Mouse (Mus musculus) CH12.LX (cell line): ENCODE measurements around the gene Rgs5.

Experiments
- CTCF ChIP-seq, 2 experiments: IDR thresholded peaks in 1 of 2; conservative IDR thresholded peaks in 1 of 2; 2 replicates each; pipeline ENCODE4 v1.5.1; 2011 to 2012; ENCODE audit warnings: low read depth in 2 of 2, low read length in 2 of 2, improper control_type of control experiment in 1 of 2, inconsistent platforms in 1 of 2, mild to moderate bottlenecking in 1 of 2, moderate library complexity in 1 of 2
- EP300 ChIP-seq: IDR thresholded peaks from 2 replicates; pipeline ENCODE4 v1.6.1; 2011; ENCODE audit warnings: low read length, improper control_type of control experiment
- NRF1 ChIP-seq: IDR thresholded peaks from 2 replicates; pipeline ENCODE4 v1.6.1; 2014; ENCODE audit warnings: low read depth, mild to moderate bottlenecking, inconsistent platforms, low read length, improper control_type of control experiment, moderate library complexity
- UBTF ChIP-seq: IDR thresholded peaks from 2 replicates; pipeline ENCODE4 v1.6.1; 2012; ENCODE audit warnings: low read depth, mild to moderate bottlenecking, inconsistent platforms, low read length, improper control_type of control experiment, moderate library complexity
- USF1 ChIP-seq: IDR thresholded peaks from 2 replicates; pipeline ENCODE4 v1.6.1; 2014; ENCODE audit warnings: low read depth, mild to moderate bottlenecking, inconsistent platforms, low read length, improper control_type of control experiment

DNA sequence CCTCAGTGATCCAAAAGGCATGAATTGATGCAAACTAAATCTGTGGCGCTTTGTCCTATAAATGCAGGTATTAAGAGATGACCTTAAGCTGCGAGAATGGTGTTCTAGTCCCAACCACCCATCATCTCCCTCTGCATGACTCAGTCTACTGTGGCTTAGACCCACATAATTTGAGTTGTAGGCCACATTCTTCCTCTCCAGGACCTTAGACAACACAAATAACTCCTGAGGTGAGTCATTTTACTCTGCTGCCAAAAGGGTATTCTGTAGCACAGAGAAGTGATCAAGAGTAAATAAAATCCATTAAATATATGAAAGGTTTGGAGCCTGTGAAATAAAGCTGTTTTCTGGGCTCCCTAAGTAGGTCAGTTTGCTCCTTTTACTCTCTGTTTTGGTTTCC is 43.9 kb downstream of the Rgs5 start:
- TF ChIP-seq USF1 (no peak), EP300 (no peak), UBTF (no peak), NRF1 (no peak), CTCF (conservative IDR thresholded peaks at IDR 0.05 in 1 of 2, IDR thresholded peaks at IDR 0.05 in 1 of 2; ENCODE audit: low read depth in 2 of 2, low read length in 2 of 2) (no peak)
